In genomic region chr2:32857584-32857983, GRCm38 (mm10) we compare ENCODE assay signal across 9 mouse cellular contexts. TPM values are rescaled to one million over a fixed set of nuclear protein-coding genes. Genes with fewer than 3 reads are reported as not detected.
DNase-seq lines count a peak whose midpoint lies in the region; ATAC-seq and TF ChIP-seq lines count a peak whose summit lies in the region.
"Had no signal": no experiment of that assay in that cellular context is flagged by ENCODE, and none has a peak within 500 bp of the region (broad histone marks: within the 10 kb centered on the region; RNA-seq: fewer than 3 reads in every experiment).

No protein-coding gene starts in this region.

- no peak overlapping the region for H3K27ac ChIP-seq in forebrain, embryonic 10.5 days
- no peak overlapping the region for H3K27ac ChIP-seq in neural tube, embryonic 15.5 days (replicated peaks)

- no peaks in the 10 kb centered on the region for H3K36me3 ChIP-seq in forebrain, embryonic 10.5 days (replicated peaks)
- H3K36me3 ChIP-seq in neural tube, embryonic 15.5 days, result no peaks in the 10 kb centered on the region

- H3K27me3 ChIP-seq in forebrain, embryonic 10.5 days (ENCODE audit: poor library complexity, severe bottlenecking), result peaks cover 4% of the 10 kb centered on the region
- H3K27me3 ChIP-seq in neural tube, embryonic 15.5 days (replicated peaks), result no peaks in the 10 kb centered on the region

- 2% methylated on average over 7 of the region's 7 CpGs for WGBS in forebrain, embryonic 10.5 days
- WGBS in lung, adult 2 months, result under 1% methylated on average over 7 of the region's 7 CpGs
- WGBS in neural tube, embryonic 15.5 days, result 1% methylated on average over 7 of the region's 7 CpGs

- intact Hi-C loops in heart, postnatal 25 days (cut with DNase I), result no loop called here

- H3K9me3 ChIP-seq in forebrain, embryonic 10.5 days, result no peaks in the 10 kb centered on the region
- no peaks in the 10 kb centered on the region for H3K9me3 ChIP-seq in neural tube, embryonic 15.5 days (replicated peaks)

- DNase-seq in brain, adult 2 months (ENCODE audit: low read depth, low spot score), result peak; percentile 95
- DNase-seq in forebrain, embryonic 10.5 days (ENCODE audit: extremely low spot score, low spot score), result peak; percentile 84
- peak; percentile 74 for DNase-seq in heart, postnatal 25 days (ENCODE audit: low spot score)
- DNase-seq in kidney, postnatal 4 days, result peak; percentile 88 to 91
- peak; percentile 73 for DNase-seq in lung, adult 2 months
- peak; percentile 60 for DNase-seq in testis, postnatal 14 days (ENCODE audit: low spot score)

- H3K4me3 ChIP-seq in forebrain, embryonic 10.5 days, result no peak overlapping the region; the same call in 1 of the 2 replicates
- H3K4me3 ChIP-seq in lung, adult 2 months (replicated peaks; ENCODE audit: extremely low read depth, low read depth, low read length), result no peak overlapping the region
- no peak overlapping the region for H3K4me3 ChIP-seq in neural tube, embryonic 15.5 days (replicated peaks)
- H3K4me3 ChIP-seq: erythroblast, embryonic 14.5 days had no signal

- peak; percentile 86 for ATAC-seq in CD4-positive, CD25-positive, alpha-beta regulatory T cell, adult 4 months
- peak; percentile 72 for ATAC-seq in neural tube, embryonic 15.5 days (ENCODE audit: low FRiP score)

- H3K9ac ChIP-seq in neural tube, embryonic 15.5 days (replicated peaks), result no peak overlapping the region

- H3K4me1 ChIP-seq in forebrain, embryonic 10.5 days, result peaks cover 4% of the 10 kb centered on the region
- H3K4me1 ChIP-seq in lung, adult 2 months (ENCODE audit: control insufficient read depth, insufficient read depth, low read length), result no peaks in the 10 kb centered on the region
- H3K4me1 ChIP-seq in neural tube, embryonic 15.5 days, result peaks cover 6% of the 10 kb centered on the region

- H3K4me2 ChIP-seq in neural tube, embryonic 15.5 days, result no peak overlapping the region

- peak; percentile 94 for TF ChIP-seq CTCF in lung, adult 2 months (IDR thresholded peaks at IDR 0.05; ENCODE audit: insufficient read depth, low read length)

- no peak for TF ChIP-seq POLR2A in lung, adult 2 months (IDR thresholded peaks at IDR 0.05; ENCODE audit: borderline replicate concordance, extremely low read depth, low read depth, low read length)

RNA-seq across cellular contexts. Expression of gene Stxbp1, which starts 10.5 kb away (rescaled TPM):
- 1 to 10 TPM; 4.2 to 4.7 TPM for polyA plus RNA-seq in CD4-positive, CD25-positive, alpha-beta regulatory T cell, adult 4 months (2017; shearing (Covaris generic))
- polyA plus RNA-seq in forebrain, embryonic 10.5 days (2016; fragmentation: Nextera tagmentation; extraction: Ambion mirVana), result 18.7 and 20.8 TPM in 2 replicates
- 10 to 100 TPM; 11.0 to 11.7 TPM for total RNA-seq in heart, postnatal 25 days (2021)
- 26.3 and 37.9 TPM in 2 replicates for polyA plus RNA-seq in lung, adult 2 months (2012; rRNA removed)
- polyA plus RNA-seq in neural tube, embryonic 15.5 days (2015; fragmentation: Nextera tagmentation; extraction: Ambion mirVana), result 276 and 315 TPM in 2 replicates

RNA-seq across cellular contexts. Expression of gene Fam129b, which starts 18.3 kb away (rescaled TPM):
- polyA plus RNA-seq in CD4-positive, CD25-positive, alpha-beta regulatory T cell, adult 4 months (2017; shearing (Covaris generic)), result 1 to 10 TPM in 1 of 2 experiments, under 1 TPM in 1; 0.97 to 1.0 TPM
- polyA plus RNA-seq in forebrain, embryonic 10.5 days (2016; fragmentation: Nextera tagmentation; extraction: Ambion mirVana), result 22.8 and 25.3 TPM in 2 replicates
- total RNA-seq in heart, postnatal 25 days (2021), result 10 to 100 TPM; 23.8 to 31.9 TPM
- 205 and 224 TPM in 2 replicates for polyA plus RNA-seq in lung, adult 2 months (2012; rRNA removed)
- polyA plus RNA-seq in neural tube, embryonic 15.5 days (2015; fragmentation: Nextera tagmentation; extraction: Ambion mirVana), result 30.7 and 34.7 TPM in 2 replicates

Comparison
In these comparisons a context has a peak if more than half of its experiments do, and no peak if none do; other contexts are left out.
1. RNA of gene Fam129b, which starts 18.3 kb away (polyA plus RNA-seq): 205 to 224 TPM in lung, adult 2 months, 30.7 to 34.7 TPM in neural tube, embryonic 15.5 days and 22.8 to 25.3 TPM in forebrain, embryonic 10.5 days; 0.97 to 1.0 TPM in CD4-positive, CD25-positive, alpha-beta regulatory T cell, adult 4 months; every median in the first group is over 10 times any median in the second.
2. Peak in every context shown above with its lines, with median percentiles within 50 percentile points of each other: DNase-seq.